Mouse (Mus musculus): ENCODE measurements at regions not wholly inside any gene's neighbourhood (a gene's known extent, or its start where the extent isn't known, plus 50 kb on each side); places are given as distances from the start of the nearest gene placed in this dataset.

GRCm38 (mm10) chr8:76432813-76433212 is 466.4 kb upstream of the Nr3c2 start:
- TF ChIP-seq CTCF (IDR thresholded peaks at IDR 0.05; ENCODE audit: low read depth) (no peak), EP300 (IDR thresholded peaks at IDR 0.05; ENCODE audit: low read depth) (no peak)
